Mouse (Mus musculus): Measurements from ENCODE around the gene Gm21876. TPM values are rescaled to one million over a fixed set of nuclear protein-coding genes. Genes with fewer than 3 reads are reported as not detected.
"Not testable (repeated sequence)": the region's sequence is repeated elsewhere in the genome, so short reads cannot be mapped to it uniquely, and the experiment has no call there.

Gm21876 gene
- not detected in 2 replicates for polyA plus RNA-seq (2014; fragmentation: Nextera tagmentation; extraction: Ambion mirVana)

GRCm38 (mm10) chrX:21175553-21175952 is at the start of gene Gm21876:
Gm21876 (minus strand) TSS chrX:21175653.
- ATAC-seq (replicated peaks; ENCODE audit: insufficient number of reproducible peaks, low FRiP score, low TSS enrichment), result no peak
- no peaks in the 10 kb centered on the region for H3K27me3 ChIP-seq (ENCODE audit: control insufficient read depth, insufficient read depth, low read length)
- WGBS (ENCODE audit: insufficient replicate concordance), result 58% methylated on average over 3 of the region's 3 CpGs
- no peaks in the 10 kb centered on the region for H3K9me3 ChIP-seq (replicated peaks; ENCODE audit: control insufficient read depth, low read length)
- H3K4me2 ChIP-seq, result no peak within 1 kb of the TSS
- no peak within 1 kb of the TSS for H3K27ac ChIP-seq (ENCODE audit: low read depth, low read length)
- no peaks in the 10 kb centered on the region for H3K4me1 ChIP-seq (ENCODE audit: control insufficient read depth, insufficient read depth, low read length)
- no peak within 1 kb of the TSS for H3K9ac ChIP-seq (ENCODE audit: low read depth, low read length)
- H3K36me3 ChIP-seq (ENCODE audit: control insufficient read depth, insufficient read depth, low read length), result no peaks in the 10 kb centered on the region
- no peak within 1 kb of the TSS for H3K4me3 ChIP-seq (ENCODE audit: low read depth, low read length)

GRCm38 (mm10) chrX:21220422-21220821 is 45.0 kb upstream of the Gm21876 start:
- H3K27ac ChIP-seq (ENCODE audit: low read depth, low read length), result no peak overlapping the region
- no peaks in the 10 kb centered on the region for H3K4me1 ChIP-seq (ENCODE audit: control insufficient read depth, insufficient read depth, low read length)
- ATAC-seq (replicated peaks; ENCODE audit: insufficient number of reproducible peaks, low FRiP score, low TSS enrichment), result no peak
- H3K4me2 ChIP-seq, result no peak overlapping the region
- 53% methylated on average over 3 of the region's 3 CpGs for WGBS (ENCODE audit: insufficient replicate concordance)
- H3K27me3 ChIP-seq (ENCODE audit: control insufficient read depth, insufficient read depth, low read length), result no peaks in the 10 kb centered on the region
- no peaks in the 10 kb centered on the region for H3K36me3 ChIP-seq (ENCODE audit: control insufficient read depth, insufficient read depth, low read length)
- no peaks in the 10 kb centered on the region for H3K9me3 ChIP-seq (replicated peaks; ENCODE audit: control insufficient read depth, low read length)
- H3K4me3 ChIP-seq (ENCODE audit: low read depth, low read length), result no peak overlapping the region
- no peak overlapping the region for H3K9ac ChIP-seq (ENCODE audit: low read depth, low read length)

GRCm38 (mm10) chrX:21146675-21147074 is 28.8 kb downstream of the Gm21876 start:
- H3K27me3 ChIP-seq (ENCODE audit: control insufficient read depth, insufficient read depth, low read length); H3K4me1 ChIP-seq (ENCODE audit: control insufficient read depth, insufficient read depth, low read length); H3K9me3 ChIP-seq (replicated peaks; ENCODE audit: control insufficient read depth, low read length); H3K9ac ChIP-seq (ENCODE audit: low read depth, low read length); H3K4me3 ChIP-seq (ENCODE audit: low read depth, low read length); H3K27ac ChIP-seq (ENCODE audit: low read depth, low read length); H3K36me3 ChIP-seq (ENCODE audit: control insufficient read depth, insufficient read depth, low read length); H3K4me2 ChIP-seq; ATAC-seq (replicated peaks; ENCODE audit: insufficient number of reproducible peaks, low FRiP score, low TSS enrichment): not testable (repeated sequence)
- 84% methylated on average over 24 of the region's 25 CpGs for WGBS (ENCODE audit: insufficient replicate concordance)

Other genes starting within 250 kb of the Gm21876 start
- 3.2 and 3.3 TPM in 2 replicates for gene Cfp, start 244.1 kb downstream of the Gm21876 start, polyA plus RNA-seq (2014; fragmentation: Nextera tagmentation; extraction: Ambion mirVana)
- 6.0 and 7.7 TPM in 2 replicates for gene Elk1, start 225.0 kb downstream of the Gm21876 start, polyA plus RNA-seq (2014; fragmentation: Nextera tagmentation; extraction: Ambion mirVana)
- 46.8 and 48.4 TPM in 2 replicates for gene Uxt, start 213.6 kb downstream of the Gm21876 start, polyA plus RNA-seq (2014; fragmentation: Nextera tagmentation; extraction: Ambion mirVana)
- 3.9 and 4.8 TPM in 2 replicates for gene Zfp182, start 113.3 kb downstream of the Gm21876 start, polyA plus RNA-seq (2014; fragmentation: Nextera tagmentation; extraction: Ambion mirVana)
- gene Spaca5, start 107.2 kb downstream of the Gm21876 start, polyA plus RNA-seq (2014; fragmentation: Nextera tagmentation; extraction: Ambion mirVana), result not detected in 2 replicates
- gene Zfp300, start 86.1 kb downstream of the Gm21876 start, polyA plus RNA-seq (2014; fragmentation: Nextera tagmentation; extraction: Ambion mirVana), result 1.1 and 1.4 TPM in 2 replicates
- not detected in 2 replicates for gene Ssxa1, start 59.8 kb downstream of the Gm21876 start, polyA plus RNA-seq (2014; fragmentation: Nextera tagmentation; extraction: Ambion mirVana)